Mouse (Mus musculus) thymus, adult 2 months (tissue): ENCODE results near the gene Tnfrsf11a.

Source experiments
- CTCF ChIP-seq: fragments of 200-500 bp; IDR thresholded peaks from 2 replicates; pipeline ENCODE4 v1.5.1; 2012; ENCODE audit warnings: mild to moderate bottlenecking, control low read depth, low read length, moderate library complexity, borderline replicate concordance; ENCODE audit not compliant: control insufficient read depth, poor library complexity, insufficient read depth; ENCODE audit errors: extremely low read depth
- POLR2A ChIP-seq: fragments of 200-500 bp; IDR thresholded peaks from 2 replicates; pipeline ENCODE4 v1.6.1; 2012; ENCODE audit warnings: mild to moderate bottlenecking, low read length, control low read depth, moderate library complexity; ENCODE audit not compliant: control insufficient read depth, poor library complexity, insufficient read depth; ENCODE audit errors: extremely low read depth

GRCm38 (mm10) chr1:105746444-105746843, 34.1 kb upstream of the Tnfrsf11a start:
- TF ChIP-seq CTCF (no peak), POLR2A (no peak)
